Mouse (Mus musculus): Measurements from ENCODE around the gene Dclk3.

DNA sequence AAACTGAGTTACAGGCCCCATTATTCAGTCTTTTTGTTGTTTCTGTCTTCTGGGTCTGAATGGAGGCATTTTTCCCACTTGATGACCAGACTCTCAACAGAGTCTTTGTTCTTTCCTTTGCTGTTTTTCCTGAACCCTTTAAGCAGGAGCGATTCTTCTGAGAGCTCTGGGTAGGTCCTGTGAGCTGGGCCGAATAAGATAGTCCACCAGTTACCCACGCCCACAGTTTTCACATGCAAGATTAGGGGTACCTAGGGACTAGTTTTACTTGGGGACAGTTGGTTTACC, 35.5 kb downstream of the Dclk3 start:
- TF ChIP-seq CTCF (IDR thresholded peaks at IDR 0.05; ENCODE audit: borderline replicate concordance, extremely low read depth, insufficient read depth, insufficient read length), result no peak
- TF ChIP-seq POLR2A (IDR thresholded peaks at IDR 0.05; ENCODE audit: borderline replicate concordance, extremely low read depth, insufficient read depth, insufficient read length, poor library complexity, severe bottlenecking), result no peak

Measured in brain, embryonic 14.5 days (tissue).